Mouse (Mus musculus) forebrain, embryonic 10.5 days (tissue): ENCODE measurements around the gene Zfp821. TPM values are rescaled to one million over a fixed set of nuclear protein-coding genes. Genes with fewer than 3 reads are reported as not detected.

Source experiments
- DNase-seq: peaks from one replicate; pipeline ENCODE4 v3.0.0-alpha.2; 2017; ENCODE audit warnings: low spot score; ENCODE audit errors: extremely low spot score
- H3K27ac ChIP-seq: fragments of 300-500 bp; sonication (generic); 2 replicates; pipeline ENCODE4 v1.5.1; 2016; ENCODE audit warnings: mild to moderate bottlenecking
- H3K27me3 ChIP-seq: fragments of 300-500 bp; sonication (generic); 2 replicates; pipeline ENCODE4 v1.6.1; 2016; ENCODE audit warnings: mild to moderate bottlenecking; ENCODE audit not compliant: poor library complexity, severe bottlenecking
- H3K36me3 ChIP-seq: fragments of 300-500 bp; sonication (generic); replicated peaks from 2 replicates; pipeline ENCODE4 v1.6.1; 2016; ENCODE audit warnings: mild to moderate bottlenecking, moderate library complexity
- H3K4me1 ChIP-seq: fragments of 300-500 bp; sonication (generic); 2 replicates; pipeline ENCODE4 v1.6.1; 2016
- H3K4me3 ChIP-seq: fragments of 300-500 bp; sonication (generic); 2 replicates; pipeline ENCODE4 v1.5.1; 2016; ENCODE audit warnings: mild to moderate bottlenecking, moderate library complexity
- H3K9me3 ChIP-seq: fragments of 300-500 bp; sonication (generic); 2 replicates; pipeline ENCODE4 v1.6.1; 2016; ENCODE audit warnings: mild to moderate bottlenecking, moderate library complexity
- WGBS: fragments of 180-500 bp; shearing (Covaris S2); methylation state at CpG from one replicate; pipeline ENCODE4 v1.1.7; 2016; 5-methylcytosine and 5-hydroxymethylcytosine counted together
- polyA plus RNA-seq: library from polyadenylated mRNA; unstranded; fragments of >200 nt; fragmentation: Nextera tagmentation; extraction: Ambion mirVana; gene quantifications from 2 replicates; pipeline ENCODE4 v1.2.1, GENCODE M21; 2016

The Zfp821 gene
- polyA plus RNA-seq, 1 experiment from 2014 or later: 36.8 TPM

DNA sequence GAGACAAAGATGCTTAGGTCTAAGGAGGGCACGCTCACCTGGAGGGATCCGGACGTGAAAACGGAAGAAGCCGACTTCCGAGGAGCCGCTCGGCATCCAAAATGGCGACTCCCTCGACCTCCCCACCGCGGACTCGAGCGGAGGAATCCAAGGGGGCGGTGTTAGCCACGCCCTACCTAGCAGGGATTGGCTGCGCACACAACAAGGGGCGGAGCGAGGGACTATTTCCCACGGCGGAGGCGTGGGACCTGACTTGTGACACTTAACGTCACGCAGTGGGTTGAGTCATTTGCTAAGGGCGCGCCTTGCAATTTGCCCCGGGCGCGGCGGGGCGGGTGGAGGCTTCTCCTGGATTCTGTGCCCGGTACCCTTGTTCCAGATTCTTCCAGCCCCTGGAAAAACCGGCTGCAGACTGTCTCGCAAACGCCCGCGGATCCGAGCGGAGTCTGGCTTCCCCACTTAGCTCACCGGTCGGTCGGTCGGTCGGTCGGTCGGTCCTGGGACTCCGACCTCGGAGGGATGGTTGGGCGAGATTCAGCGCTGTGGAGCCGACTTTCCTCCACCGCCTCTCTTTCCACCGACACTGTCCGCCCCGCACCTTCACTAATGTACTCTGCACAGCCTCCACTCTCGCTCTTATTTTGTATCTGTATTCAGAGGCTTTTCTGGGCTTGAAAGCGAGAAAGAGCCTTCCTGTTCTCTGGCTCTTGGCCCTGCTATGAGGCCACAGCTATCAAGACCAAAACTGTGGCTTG is 12.0 kb upstream of the Zfp821 start, which contains the start of gene Ist1:
Ist1 (minus strand) TSS at position 115 of the 755 bp plus-strand sequence.
- H3K27ac ChIP-seq: peak within 1 kb of the TSS; percentile 95
- DNase-seq: peak; percentile 98
- WGBS: under 1% methylated on average over 57 of the region's 57 CpGs

DNA sequence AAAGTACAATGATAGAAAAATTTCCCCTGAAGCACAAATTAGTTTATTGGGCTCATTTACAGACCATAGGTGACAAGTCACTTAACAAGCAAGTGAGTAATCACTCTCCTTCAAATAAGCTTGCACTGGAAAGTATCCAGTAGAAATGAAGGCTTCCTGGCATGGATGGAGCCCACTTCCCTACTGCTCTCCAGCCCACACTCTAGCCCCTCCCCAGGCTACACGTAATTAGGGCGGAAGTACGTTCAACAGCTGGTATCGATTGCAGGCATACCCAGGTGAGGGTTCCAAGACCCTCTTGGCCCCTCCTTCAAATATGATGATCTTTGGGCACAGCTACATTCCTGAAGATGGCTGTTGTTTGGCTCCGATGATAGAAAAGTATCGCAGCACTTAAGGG is 11.2 kb upstream of the Zfp821 start:
- Histone ChIP-seq H3K4me3 (peak overlapping the region; percentile 99; the same call in 1 of the 2 replicates), H3K4me1 (peaks cover 30% of the 10 kb centered on the region), H3K36me3 (peaks cover 13% of the 10 kb centered on the region), H3K9me3 (no peaks in the 10 kb centered on the region), H3K27me3 (peaks cover 9% of the 10 kb centered on the region), H3K27ac (no peak overlapping the region)
- no peak for DNase-seq
- WGBS: 60% methylated on average over 6 of the region's 6 CpGs

More for the DNA sequence above, 12.0 kb upstream of the Zfp821 start, which contains the start of gene Ist1:
- Histone ChIP-seq H3K27me3 (peaks cover 9% of the 10 kb centered on the region), H3K36me3 (peaks cover 16% of the 10 kb centered on the region), H3K4me3 (peak within 1 kb of the TSS; percentile 99), H3K4me1 (peaks cover 30% of the 10 kb centered on the region), H3K9me3 (no peaks in the 10 kb centered on the region)

DNA sequence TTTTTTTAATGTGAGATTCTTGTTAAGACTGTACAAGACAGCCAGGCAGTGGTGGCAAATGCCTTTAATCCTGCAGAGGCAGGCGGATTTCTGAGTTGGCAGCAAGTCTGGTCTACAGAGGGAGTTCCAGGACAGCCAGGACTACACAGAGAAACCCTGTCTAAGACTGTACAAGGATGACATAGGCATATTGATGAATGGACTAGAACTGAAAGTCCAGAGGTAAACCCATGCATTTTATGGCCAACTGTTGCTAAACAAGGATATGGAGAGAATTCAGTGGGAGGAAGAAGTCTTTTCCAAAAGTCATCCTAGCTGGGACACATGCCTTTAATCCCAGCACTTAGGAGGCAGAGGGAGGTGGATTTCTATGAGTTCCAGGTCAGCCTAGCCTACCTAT is 7.6 kb upstream of the Zfp821 start:
- no peak for DNase-seq
- H3K4me1 ChIP-seq: peaks cover 9% of the 10 kb centered on the region
- H3K9me3 ChIP-seq: no peaks in the 10 kb centered on the region
- 87% methylated on average over 1 of the region's 1 CpGs for WGBS
- no peaks in the 10 kb centered on the region for H3K36me3 ChIP-seq
- H3K27ac ChIP-seq: no peak overlapping the region
- H3K27me3 ChIP-seq: peaks cover 16% of the 10 kb centered on the region
- H3K4me3 ChIP-seq: no peak overlapping the region

DNA sequence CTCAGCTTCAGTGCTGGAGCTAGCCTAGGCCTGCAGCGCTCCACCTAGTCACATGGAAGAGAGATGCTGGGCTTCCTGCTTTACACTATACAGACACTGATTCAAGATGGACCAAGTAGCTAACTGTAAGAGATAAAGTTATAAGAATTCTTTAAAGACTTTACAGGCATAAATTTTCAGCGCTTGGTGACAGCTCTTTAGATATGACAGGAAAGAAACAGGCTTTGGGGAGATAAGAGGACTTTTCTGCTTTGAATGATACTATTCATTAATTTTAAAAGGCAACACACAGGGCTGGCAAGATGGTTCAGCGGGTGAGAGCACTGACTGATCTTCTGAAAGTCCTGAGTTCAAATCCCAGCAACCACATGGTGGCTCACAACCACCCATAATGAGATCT is 6.9 kb upstream of the Zfp821 start:
- DNase-seq: no peak
- Histone ChIP-seq H3K27ac (no peak overlapping the region), H3K27me3 (peaks cover 23% of the 10 kb centered on the region), H3K36me3 (no peaks in the 10 kb centered on the region), H3K4me1 (peaks cover 9% of the 10 kb centered on the region), H3K9me3 (no peaks in the 10 kb centered on the region), H3K4me3 (no peak overlapping the region)
- WGBS: 81% methylated on average over 3 of the region's 3 CpGs

DNA sequence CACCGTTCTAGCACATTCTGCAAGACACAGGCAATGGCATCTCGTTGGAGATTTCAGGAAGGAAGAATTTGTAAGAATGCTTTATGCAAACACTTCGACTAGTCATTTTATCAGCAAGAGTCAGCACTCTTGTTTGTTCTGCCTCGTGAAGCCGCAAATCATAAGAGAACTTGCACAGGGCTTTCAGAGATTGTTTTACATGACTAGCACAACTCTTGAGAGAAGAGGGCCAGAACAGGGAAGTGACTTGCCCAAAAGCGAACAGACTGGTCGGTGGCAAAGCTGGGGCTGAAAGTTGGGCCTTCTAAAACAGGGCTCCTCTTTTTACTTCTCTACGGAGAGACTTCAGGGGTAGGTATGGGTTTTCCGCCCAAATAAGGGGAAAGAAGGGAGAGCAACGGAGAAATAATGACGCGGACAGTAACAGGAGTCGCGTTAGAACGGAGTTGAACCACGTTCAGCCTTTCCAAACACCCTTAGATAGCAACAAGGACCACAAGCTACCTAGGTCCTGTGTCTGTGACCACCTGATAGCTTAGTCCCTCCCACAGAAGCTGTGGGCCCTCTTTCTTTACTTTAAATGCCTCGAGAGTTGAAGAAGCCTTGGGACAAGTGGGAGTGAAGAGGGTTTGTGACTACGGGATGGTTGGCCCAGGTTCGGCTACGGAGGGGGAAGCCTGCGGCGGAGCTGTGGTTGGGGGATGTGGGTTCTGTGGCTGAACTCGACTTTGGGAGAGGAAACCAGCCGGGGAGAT is 604 bp upstream of the Zfp821 start:
- no peaks in the 10 kb centered on the region for H3K9me3 ChIP-seq
- H3K4me3 ChIP-seq: peak overlapping the region; percentile 97
- H3K27ac ChIP-seq: peak overlapping the region; percentile 98
- H3K4me1 ChIP-seq: peaks cover 33% of the 10 kb centered on the region
- 13% methylated on average over 24 of the region's 24 CpGs for WGBS
- H3K36me3 ChIP-seq: peaks cover 25% of the 10 kb centered on the region
- DNase-seq: no peak
- peaks cover 31% of the 10 kb centered on the region for H3K27me3 ChIP-seq

DNA sequence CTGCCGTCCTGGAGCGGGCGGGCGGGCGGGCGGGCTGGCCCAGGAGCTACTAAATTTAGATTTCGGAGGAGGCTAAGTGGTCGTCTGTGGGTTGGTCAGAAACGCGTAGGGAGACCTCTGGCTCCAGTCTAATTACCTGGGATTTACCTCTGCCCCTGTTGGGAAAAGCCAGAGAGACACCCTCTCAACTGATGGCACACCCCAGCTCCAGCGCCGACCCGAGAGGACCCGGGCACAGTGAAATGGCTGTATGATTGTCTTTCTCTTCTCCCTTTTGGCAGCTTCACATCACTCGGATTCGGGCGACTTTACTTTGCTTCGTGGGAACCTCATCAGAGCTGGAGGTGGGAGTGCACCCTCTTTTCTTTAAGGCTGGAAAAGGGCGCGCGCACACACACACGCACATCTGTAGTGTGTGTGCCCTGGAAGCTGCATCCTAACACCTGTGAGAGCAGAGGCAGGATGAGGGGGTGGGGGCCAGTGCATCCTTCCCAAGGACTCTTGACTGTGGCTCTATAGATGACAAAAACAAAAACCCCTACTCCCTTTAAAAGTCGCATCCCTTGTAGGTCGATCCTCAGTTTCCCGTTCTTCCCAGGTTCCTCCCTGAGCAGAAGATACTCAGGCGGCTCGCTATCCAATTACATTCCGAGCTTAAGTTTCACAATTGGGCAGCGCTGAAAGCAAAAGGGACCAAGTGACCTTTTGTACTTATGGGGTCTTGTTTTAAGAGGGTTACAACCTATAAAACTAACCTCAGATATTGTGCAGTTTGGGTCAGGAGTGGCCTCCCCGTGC is 929 bp downstream of the Zfp821 start:
- Histone ChIP-seq H3K27me3 (peaks cover 31% of the 10 kb centered on the region), H3K9me3 (no peaks in the 10 kb centered on the region), H3K4me1 (peaks cover 33% of the 10 kb centered on the region), H3K4me3 (peak overlapping the region; percentile 97), H3K27ac (peak overlapping the region; percentile 98), H3K36me3 (peaks cover 41% of the 10 kb centered on the region)
- no peak for DNase-seq
- 1% methylated on average over 30 of the region's 30 CpGs for WGBS

DNA sequence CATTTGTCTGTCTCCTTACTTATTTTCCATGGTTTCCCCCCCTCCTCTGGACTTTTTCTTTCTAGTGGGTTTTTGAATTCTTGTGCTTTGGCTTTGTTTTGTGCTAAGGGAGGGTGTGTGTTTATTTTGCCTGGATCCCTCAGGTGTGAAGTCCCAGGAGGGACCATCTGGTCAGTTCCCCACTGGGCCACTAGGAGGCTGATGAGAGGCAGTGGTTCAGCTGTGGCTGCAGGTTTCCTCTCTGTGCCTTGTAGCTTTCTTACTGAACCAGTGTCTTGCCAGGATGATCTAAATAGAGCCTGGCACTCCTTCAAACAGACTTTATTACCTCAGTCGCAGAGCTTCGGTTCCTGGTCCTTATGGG is 1.5 kb downstream of the Zfp821 start:
- Histone ChIP-seq H3K4me1 (peaks cover 33% of the 10 kb centered on the region), H3K27ac (no peak overlapping the region), H3K27me3 (peaks cover 31% of the 10 kb centered on the region), H3K4me3 (peak overlapping the region; percentile 97), H3K9me3 (no peaks in the 10 kb centered on the region), H3K36me3 (peaks cover 46% of the 10 kb centered on the region)
- DNase-seq: peak; percentile 80
- WGBS: 50% methylated on average over 2 of the region's 2 CpGs

DNA sequence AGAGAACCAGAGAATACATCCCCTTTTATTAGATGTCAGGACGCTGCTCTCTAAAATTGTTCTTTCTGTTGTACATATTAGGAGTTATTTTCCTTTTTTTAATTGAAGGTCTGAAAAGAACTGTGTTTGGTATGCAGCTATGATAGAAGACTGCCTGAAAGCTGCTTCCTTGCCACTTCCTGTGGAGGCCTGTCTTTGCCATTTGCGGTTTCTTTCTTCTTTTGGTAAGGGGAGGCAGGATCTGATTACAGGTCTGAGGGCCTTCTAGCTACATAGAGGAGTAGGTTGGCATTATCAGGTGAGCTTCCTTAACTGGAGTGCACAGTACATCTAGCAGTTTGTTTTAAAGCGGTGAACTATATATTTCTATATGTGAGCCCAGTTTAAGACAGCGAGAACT is 2.6 kb downstream of the Zfp821 start:
- no peak for DNase-seq
- H3K4me3 ChIP-seq: no peak overlapping the region
- H3K4me1 ChIP-seq: peaks cover 33% of the 10 kb centered on the region
- peaks cover 22% of the 10 kb centered on the region for H3K27me3 ChIP-seq
- no peak overlapping the region for H3K27ac ChIP-seq
- H3K9me3 ChIP-seq: no peaks in the 10 kb centered on the region
- WGBS: 95% methylated on average over 4 of the region's 4 CpGs
- H3K36me3 ChIP-seq: peaks cover 57% of the 10 kb centered on the region

DNA sequence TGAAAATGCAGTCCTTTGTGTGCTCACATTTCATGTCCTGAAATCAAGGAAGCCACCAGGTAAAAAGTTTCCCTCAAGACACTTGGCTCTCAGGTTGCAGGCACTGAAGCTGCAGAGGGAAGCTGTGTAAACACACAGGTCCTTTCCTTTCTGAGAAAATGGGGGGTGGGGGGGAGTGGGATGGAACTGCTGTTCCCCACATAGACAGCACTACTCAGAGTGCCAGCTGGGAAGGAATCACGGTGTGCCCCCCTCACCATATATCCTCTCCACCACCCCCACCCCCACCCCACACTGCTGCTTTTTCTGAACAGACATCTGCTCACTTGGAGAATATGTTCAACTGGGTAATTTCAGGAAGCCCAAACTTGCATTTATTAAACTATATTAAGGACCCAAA is 7.2 kb downstream of the Zfp821 start:
- WGBS: 95% methylated on average over 1 of the region's 1 CpGs
- no peak for DNase-seq
- no peak overlapping the region for H3K27ac ChIP-seq
- no peak overlapping the region for H3K4me3 ChIP-seq
- H3K27me3 ChIP-seq: no peaks in the 10 kb centered on the region
- peaks cover 9% of the 10 kb centered on the region for H3K4me1 ChIP-seq
- no peaks in the 10 kb centered on the region for H3K9me3 ChIP-seq
- H3K36me3 ChIP-seq: peaks cover 100% of the 10 kb centered on the region

DNA sequence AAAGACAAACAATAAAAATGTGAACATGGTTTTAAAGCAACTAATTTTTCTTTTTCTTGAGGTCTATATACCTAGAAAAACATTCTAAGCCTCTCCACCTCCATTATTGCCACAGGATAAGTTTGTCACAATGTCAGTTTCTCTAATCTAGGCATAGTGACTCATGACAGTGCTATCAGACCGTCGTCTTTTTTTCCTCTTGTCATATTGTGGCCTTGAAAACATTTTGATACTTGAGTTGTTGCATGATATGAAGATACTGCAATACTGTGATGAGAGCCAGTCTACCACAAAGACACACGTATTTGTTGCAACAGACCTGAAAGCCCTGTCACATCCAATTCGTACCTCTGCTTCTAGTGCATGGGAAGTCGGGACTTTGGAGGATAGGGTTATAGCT is 9.6 kb downstream of the Zfp821 start:
- H3K4me1 ChIP-seq: no peaks in the 10 kb centered on the region
- no peaks in the 10 kb centered on the region for H3K27me3 ChIP-seq
- H3K36me3 ChIP-seq: peaks cover 100% of the 10 kb centered on the region
- H3K9me3 ChIP-seq: no peaks in the 10 kb centered on the region
- WGBS: 96% methylated on average over 5 of the region's 5 CpGs
- no peak overlapping the region for H3K27ac ChIP-seq
- no peak overlapping the region for H3K4me3 ChIP-seq
- DNase-seq: no peak

DNA sequence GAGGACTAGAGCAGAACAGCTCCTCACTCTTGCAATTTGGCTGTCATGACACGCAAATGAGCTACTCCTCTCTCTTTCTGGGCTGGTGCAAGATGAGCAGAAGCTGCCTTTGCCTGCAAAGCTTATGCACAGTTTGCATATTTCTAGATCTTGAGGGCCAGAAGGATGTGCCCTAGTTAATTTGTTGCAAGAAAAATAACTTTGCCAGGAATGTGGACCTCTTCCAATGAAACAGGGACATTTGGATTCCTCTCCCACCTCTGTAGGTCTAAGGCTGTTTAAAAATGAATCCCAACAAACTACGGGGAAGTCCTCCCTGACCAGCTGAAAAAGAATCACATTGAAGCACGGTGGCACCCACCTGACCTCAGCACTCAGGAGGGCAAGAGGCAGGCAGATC is 19.8 kb downstream of the Zfp821 start:
- WGBS: 87% methylated on average over 3 of the region's 3 CpGs
- peaks cover 98% of the 10 kb centered on the region for H3K36me3 ChIP-seq
- no peaks in the 10 kb centered on the region for H3K4me1 ChIP-seq
- no peaks in the 10 kb centered on the region for H3K9me3 ChIP-seq
- H3K27me3 ChIP-seq: no peaks in the 10 kb centered on the region
- H3K27ac ChIP-seq: no peak overlapping the region
- H3K4me3 ChIP-seq: no peak overlapping the region
- DNase-seq: no peak

DNA sequence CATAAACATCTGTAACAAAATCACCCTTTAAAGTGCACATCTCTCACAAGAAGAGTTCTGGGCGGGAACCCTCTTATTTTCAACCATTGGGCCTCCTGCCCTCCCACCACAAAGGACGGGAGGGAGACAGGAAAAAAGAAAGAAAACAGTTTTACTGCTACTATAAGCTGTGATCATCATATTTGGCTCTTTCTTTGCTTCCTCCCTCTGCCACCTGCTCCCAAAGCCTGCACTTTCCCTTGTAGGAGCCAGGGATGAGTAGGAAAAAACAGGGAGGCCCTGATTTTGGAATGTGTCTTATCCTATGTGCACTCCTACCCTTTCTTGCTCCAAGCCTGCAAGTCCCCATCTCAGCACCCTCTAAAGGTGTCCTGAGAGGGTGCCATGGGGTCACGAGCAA is 25.7 kb downstream of the Zfp821 start:
- 82% methylated on average over 3 of the region's 3 CpGs for WGBS
- peaks cover 90% of the 10 kb centered on the region for H3K36me3 ChIP-seq
- no peak overlapping the region for H3K4me3 ChIP-seq
- DNase-seq: no peak
- peaks cover 4% of the 10 kb centered on the region for H3K4me1 ChIP-seq
- no peaks in the 10 kb centered on the region for H3K27me3 ChIP-seq
- no peak overlapping the region for H3K27ac ChIP-seq
- no peaks in the 10 kb centered on the region for H3K9me3 ChIP-seq
